Mouse (Mus musculus): ENCODE measurements at regions not wholly inside any gene's neighbourhood (a gene's known extent, or its start where the extent isn't known, plus 50 kb on each side); places are given as distances from the start of the nearest gene placed in this dataset.
"Not testable (repeated sequence)": the region's sequence is repeated elsewhere in the genome, so short reads cannot be mapped to it uniquely, and the experiment has no call there.

GRCm38 (mm10) chr3:149068821-149069220, 78.5 kb upstream of the Adgrl2 start:
- Histone ChIP-seq H3K4me1 (ENCODE audit: insufficient read depth, low read depth, low read length) (no peaks in the 10 kb centered on the region), H3K4me3 (ENCODE audit: low read depth, low read length) (no peak overlapping the region), H3K36me3 (replicated peaks) (no peaks in the 10 kb centered on the region), H3K27me3 (ENCODE audit: insufficient read depth, low read length) (no peaks in the 10 kb centered on the region), H3K9me3 (replicated peaks) (peaks cover 49% of the 10 kb centered on the region)
- TF ChIP-seq GATA2 (IDR thresholded peaks at IDR 0.05; ENCODE audit: borderline replicate concordance, low read depth, low read length) (no peak), TAL1 (conservative IDR thresholded peaks at IDR 0.05; ENCODE audit: low read depth, low read length) (no peak), POLR2AphosphoS5 (IDR thresholded peaks at IDR 0.05; ENCODE audit: insufficient replicate concordance, low read depth, low read length) (no peak), GATA1 (IDR thresholded peaks at IDR 0.05; ENCODE audit: borderline replicate concordance, low read length) (no peak), CTCF (IDR thresholded peaks at IDR 0.05; ENCODE audit: low read depth, low read length) (no peak)
- ATAC-seq (ENCODE audit: extremely low read depth, insufficient number of reproducible peaks, low FRiP score, poor library complexity, severe bottlenecking): no peak
- DNase-seq (ENCODE audit: low spot score): no peak

- Histone ChIP-seq H3K4me3 (ENCODE audit: low read depth, low read length) (no peak overlapping the region), H3K36me3 (replicated peaks) (no peaks in the 10 kb centered on the region), H3K4me1 (ENCODE audit: insufficient read depth, low read depth, low read length) (no peaks in the 10 kb centered on the region), H3K27me3 (ENCODE audit: insufficient read depth, low read length) (no peaks in the 10 kb centered on the region), H3K9me3 (replicated peaks) (peaks cover 52% of the 10 kb centered on the region)
- TF ChIP-seq CTCF (IDR thresholded peaks at IDR 0.05; ENCODE audit: low read depth, low read length) (no peak), GATA1 (IDR thresholded peaks at IDR 0.05; ENCODE audit: borderline replicate concordance, low read length) (no peak), TAL1 (conservative IDR thresholded peaks at IDR 0.05; ENCODE audit: low read depth, low read length) (no peak), GATA2 (IDR thresholded peaks at IDR 0.05; ENCODE audit: borderline replicate concordance, low read depth, low read length) (no peak), POLR2AphosphoS5 (IDR thresholded peaks at IDR 0.05; ENCODE audit: insufficient replicate concordance, low read depth, low read length) (no peak)
- no peak for ATAC-seq (ENCODE audit: extremely low read depth, insufficient number of reproducible peaks, low FRiP score, poor library complexity, severe bottlenecking)
- DNase-seq (ENCODE audit: low spot score): no peak
These were observed 77.4 kb upstream of the Adgrl2 start for GRCm38 (mm10) chr3:149067758-149068157.

GRCm38 (mm10) chr3:149055077-149055476, 64.7 kb upstream of the Adgrl2 start:
- Histone ChIP-seq H3K27me3 (ENCODE audit: insufficient read depth, low read length) (no peaks in the 10 kb centered on the region), H3K4me1 (ENCODE audit: insufficient read depth, low read depth, low read length) (no peaks in the 10 kb centered on the region), H3K36me3 (replicated peaks) (no peaks in the 10 kb centered on the region), H3K9me3 (replicated peaks) (peaks cover 37% of the 10 kb centered on the region), H3K4me3 (ENCODE audit: low read depth, low read length) (no peak overlapping the region)
- DNase-seq (ENCODE audit: low spot score) (no peak), ATAC-seq (ENCODE audit: extremely low read depth, insufficient number of reproducible peaks, low FRiP score, poor library complexity, severe bottlenecking) (no peak)
- TF ChIP-seq POLR2AphosphoS5 (IDR thresholded peaks at IDR 0.05; ENCODE audit: insufficient replicate concordance, low read depth, low read length) (no peak), TAL1 (conservative IDR thresholded peaks at IDR 0.05; ENCODE audit: low read depth, low read length) (no peak), GATA2 (IDR thresholded peaks at IDR 0.05; ENCODE audit: borderline replicate concordance, low read depth, low read length) (no peak), CTCF (IDR thresholded peaks at IDR 0.05; ENCODE audit: low read depth, low read length) (no peak), GATA1 (IDR thresholded peaks at IDR 0.05; ENCODE audit: borderline replicate concordance, low read length) (no peak)

GRCm38 (mm10) chr3:149052295-149052902, 62.0 kb upstream of the Adgrl2 start:
- H3K36me3 ChIP-seq (replicated peaks); ATAC-seq (ENCODE audit: extremely low read depth, insufficient number of reproducible peaks, low FRiP score, poor library complexity, severe bottlenecking); H3K4me1 ChIP-seq (ENCODE audit: insufficient read depth, low read depth, low read length); H3K4me3 ChIP-seq (ENCODE audit: low read depth, low read length); DNase-seq (ENCODE audit: low spot score); H3K27me3 ChIP-seq (ENCODE audit: insufficient read depth, low read length): not testable (repeated sequence)
- H3K9me3 ChIP-seq (replicated peaks): peaks cover 35% of the 10 kb centered on the region

- ATAC-seq (ENCODE audit: extremely low read depth, insufficient number of reproducible peaks, low FRiP score, poor library complexity, severe bottlenecking): no peak
- TF ChIP-seq TAL1 (conservative IDR thresholded peaks at IDR 0.05; ENCODE audit: low read depth, low read length): no peak
- no peak for TF ChIP-seq GATA2 (IDR thresholded peaks at IDR 0.05; ENCODE audit: borderline replicate concordance, low read depth, low read length)
- TF ChIP-seq CTCF (IDR thresholded peaks at IDR 0.05; ENCODE audit: low read depth, low read length): no peak
- no peak for TF ChIP-seq GATA1 (IDR thresholded peaks at IDR 0.05; ENCODE audit: borderline replicate concordance, low read length)
- TF ChIP-seq POLR2AphosphoS5 (IDR thresholded peaks at IDR 0.05; ENCODE audit: insufficient replicate concordance, low read depth, low read length): no peak
- no peaks in the 10 kb centered on the region for H3K4me1 ChIP-seq (ENCODE audit: insufficient read depth, low read depth, low read length)
- DNase-seq (ENCODE audit: low spot score): no peak
- no peaks in the 10 kb centered on the region for H3K27me3 ChIP-seq (ENCODE audit: insufficient read depth, low read length)
- H3K4me3 ChIP-seq (ENCODE audit: low read depth, low read length): no peak overlapping the region
- H3K9me3 ChIP-seq (replicated peaks): peaks cover 47% of the 10 kb centered on the region
- H3K36me3 ChIP-seq (replicated peaks): no peaks in the 10 kb centered on the region
These were observed 55.0 kb upstream of the Adgrl2 start for GRCm38 (mm10) chr3:149045343-149045742.

GRCm38 (mm10) chr3:149043901-149044300, 53.5 kb upstream of the Adgrl2 start:
- no peak overlapping the region for H3K4me3 ChIP-seq (ENCODE audit: low read depth, low read length)
- no peaks in the 10 kb centered on the region for H3K27me3 ChIP-seq (ENCODE audit: insufficient read depth, low read length)
- ATAC-seq (ENCODE audit: extremely low read depth, insufficient number of reproducible peaks, low FRiP score, poor library complexity, severe bottlenecking): no peak
- peaks cover 41% of the 10 kb centered on the region for H3K9me3 ChIP-seq (replicated peaks)
- TF ChIP-seq POLR2AphosphoS5 (IDR thresholded peaks at IDR 0.05; ENCODE audit: insufficient replicate concordance, low read depth, low read length): no peak
- no peak for TF ChIP-seq GATA2 (IDR thresholded peaks at IDR 0.05; ENCODE audit: borderline replicate concordance, low read depth, low read length)
- no peak for TF ChIP-seq TAL1 (conservative IDR thresholded peaks at IDR 0.05; ENCODE audit: low read depth, low read length)
- no peak for TF ChIP-seq CTCF (IDR thresholded peaks at IDR 0.05; ENCODE audit: low read depth, low read length)
- no peak for TF ChIP-seq GATA1 (IDR thresholded peaks at IDR 0.05; ENCODE audit: borderline replicate concordance, low read length)
- H3K36me3 ChIP-seq (replicated peaks): no peaks in the 10 kb centered on the region
- H3K4me1 ChIP-seq (ENCODE audit: insufficient read depth, low read depth, low read length): no peaks in the 10 kb centered on the region
- no peak for DNase-seq (ENCODE audit: low spot score)
